Mouse (Mus musculus) spleen, adult 12 weeks (tissue): ENCODE data around the gene Map1lc3b.
A peak's percentile ranks its signal among the peaks of the same experiment; 100 is the strongest.

Experiments
- DNase-seq: peaks from one replicate; pipeline ENCODE4 v3.0.0; 2022; ENCODE audit warnings: low spot score

Map1lc3b gene

DNA sequence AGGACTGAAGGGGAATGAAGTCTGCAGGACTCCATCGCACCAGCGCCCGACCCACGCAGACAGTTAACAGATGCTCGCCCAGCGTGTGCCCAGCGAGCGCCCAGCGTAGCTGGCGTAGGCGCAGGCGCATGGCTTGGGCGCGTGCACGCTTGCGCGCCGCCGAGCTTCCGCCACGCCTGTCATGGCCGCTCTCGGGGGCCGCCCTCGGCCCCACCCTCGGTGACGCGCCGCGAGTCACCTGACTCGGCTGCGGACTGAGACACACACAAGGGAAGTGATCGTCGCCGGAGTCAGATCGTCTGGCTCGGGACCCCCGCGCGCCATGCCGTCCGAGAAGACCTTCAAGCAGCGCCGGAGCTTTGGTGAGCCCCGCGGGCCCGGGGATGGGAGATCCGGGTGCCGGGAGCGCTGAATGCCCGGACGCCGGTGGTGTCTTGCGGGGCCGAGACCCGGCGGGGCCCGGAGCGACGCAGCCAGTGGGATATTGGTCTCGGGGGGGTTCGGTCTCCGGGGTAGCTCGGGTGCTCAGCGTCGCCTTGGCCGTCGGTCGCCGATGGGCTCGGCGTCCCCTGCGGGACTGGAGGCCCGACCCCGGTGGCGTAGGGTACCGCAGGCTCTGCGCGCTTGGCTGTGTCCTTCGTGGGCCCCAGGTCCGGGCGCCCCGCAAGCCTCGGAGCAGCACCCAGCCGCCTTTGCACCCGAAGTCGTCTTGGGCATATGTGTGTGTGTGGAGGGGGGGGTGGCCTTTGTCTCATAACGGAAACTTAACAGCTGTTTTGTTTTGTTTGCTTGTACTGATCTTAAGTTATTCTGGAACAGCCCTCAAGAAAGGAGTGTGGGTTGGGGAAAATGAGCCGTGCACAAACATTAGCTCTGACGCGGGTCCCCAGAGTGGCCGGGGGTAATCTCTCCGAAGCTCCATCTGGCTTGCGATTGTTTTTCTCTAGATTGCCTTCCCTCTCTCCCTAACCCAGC is at the start of gene Map1lc3b:
Gene Map1lc3b (plus strand): TSS at position 159 of the 975 bp plus-strand sequence.
- peak; percentile 98 for DNase-seq

DNA sequence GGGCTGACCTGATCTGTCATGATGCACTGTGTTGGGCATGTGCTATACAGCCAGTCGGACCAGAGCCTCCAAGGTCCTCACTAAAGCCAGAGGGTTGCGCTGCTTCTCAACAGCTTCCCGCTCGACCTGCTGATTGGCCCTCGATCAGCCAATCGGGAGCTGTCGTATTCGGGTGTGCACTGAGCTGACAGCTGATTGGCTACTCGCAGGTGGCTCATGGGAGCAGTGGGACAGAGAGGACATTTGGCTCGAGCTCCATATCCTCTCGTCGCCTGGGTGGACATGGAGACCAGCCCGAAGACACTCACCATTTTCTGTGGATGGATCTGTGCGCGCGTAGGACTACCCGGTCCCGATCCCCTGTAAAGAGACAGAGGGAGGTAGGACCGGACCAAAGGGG is 48.3 kb upstream of the Map1lc3b start:
- no peak for DNase-seq

- DNase-seq: no peak
These were observed 47.3 kb upstream of the Map1lc3b start for GRCm38 (mm10) chr8:121542901-121543300.

- DNase-seq: no peak
These were observed 45.8 kb upstream of the Map1lc3b start, which contains the start of gene 1700018B08Rik for GRCm38 (mm10) chr8:121544276-121544785. Gene 1700018B08Rik, minus strand, starts transcription at chr8:121544320.

- no peak for DNase-seq
These were observed 45.2 kb upstream of the Map1lc3b start for GRCm38 (mm10) chr8:121544936-121545335.

- DNase-seq: peak; percentile 61
These were observed 43.0 kb upstream of the Map1lc3b start for GRCm38 (mm10) chr8:121547132-121547531.

- DNase-seq: no peak
These were observed 40.1 kb upstream of the Map1lc3b start for GRCm38 (mm10) chr8:121550056-121550455.

DNA sequence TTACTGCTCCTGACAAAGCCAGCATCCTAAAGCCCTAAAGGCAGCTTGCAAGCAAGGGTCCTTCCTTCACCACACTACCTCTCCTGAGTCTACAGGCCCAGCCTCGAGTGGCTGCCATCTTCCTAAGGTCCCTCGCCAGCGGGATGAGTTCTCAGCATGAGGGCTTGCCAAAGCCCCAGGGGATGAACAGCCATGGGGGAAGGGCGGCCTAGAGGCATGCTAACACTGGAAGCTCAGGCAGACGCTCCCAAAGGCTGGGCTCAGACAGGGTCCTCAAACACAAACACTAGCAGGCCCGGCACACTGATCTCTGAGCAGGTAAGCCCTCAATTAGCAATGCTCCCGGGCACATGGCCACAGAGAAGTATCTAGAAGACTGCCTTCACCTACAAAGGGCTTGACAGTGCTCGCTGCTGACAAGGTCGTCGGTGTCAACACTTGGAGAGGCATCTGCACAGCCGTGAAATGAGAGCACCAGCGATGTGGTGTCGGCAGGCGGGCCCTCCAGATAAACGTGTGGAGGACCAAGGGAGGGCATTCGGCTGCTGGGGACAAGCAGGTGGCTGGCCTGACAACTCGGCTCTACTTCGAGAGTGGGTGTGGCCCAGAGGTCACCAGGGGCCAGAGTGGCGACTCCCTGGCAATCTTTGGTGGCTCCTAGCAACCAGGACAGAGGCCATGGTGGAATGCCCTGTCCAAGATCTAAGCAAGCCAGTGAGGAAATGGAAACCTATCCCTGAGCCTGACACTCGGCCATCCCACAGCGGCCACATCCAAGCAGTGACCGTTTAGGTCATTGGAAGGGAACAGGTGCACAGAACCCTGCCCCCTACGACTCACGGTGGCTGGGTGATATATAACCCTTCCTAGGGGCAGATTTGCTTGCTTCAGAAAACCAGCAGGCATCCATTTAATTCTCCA is 38.8 kb upstream of the Map1lc3b start:
- DNase-seq: no peak

DNA sequence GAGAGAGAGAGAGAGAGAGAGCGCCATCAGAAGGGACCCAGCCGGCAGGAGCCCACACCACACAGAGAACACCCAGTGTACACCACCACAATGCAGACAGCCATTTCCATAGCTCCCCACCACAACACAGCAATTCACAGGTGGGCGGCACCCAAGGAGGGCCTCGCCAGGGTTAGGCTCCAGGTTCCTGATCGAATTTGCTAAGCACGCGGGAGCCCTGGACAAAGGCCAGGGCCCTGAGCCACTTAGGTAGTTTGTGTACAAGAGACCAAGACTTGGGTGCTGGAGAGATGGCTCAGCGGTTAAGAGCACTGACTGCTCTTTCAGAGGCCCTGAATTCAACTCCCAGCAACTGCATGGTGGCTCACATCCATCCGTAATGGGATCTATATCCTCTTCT is 37.7 kb upstream of the Map1lc3b start:
- no peak for DNase-seq

DNA sequence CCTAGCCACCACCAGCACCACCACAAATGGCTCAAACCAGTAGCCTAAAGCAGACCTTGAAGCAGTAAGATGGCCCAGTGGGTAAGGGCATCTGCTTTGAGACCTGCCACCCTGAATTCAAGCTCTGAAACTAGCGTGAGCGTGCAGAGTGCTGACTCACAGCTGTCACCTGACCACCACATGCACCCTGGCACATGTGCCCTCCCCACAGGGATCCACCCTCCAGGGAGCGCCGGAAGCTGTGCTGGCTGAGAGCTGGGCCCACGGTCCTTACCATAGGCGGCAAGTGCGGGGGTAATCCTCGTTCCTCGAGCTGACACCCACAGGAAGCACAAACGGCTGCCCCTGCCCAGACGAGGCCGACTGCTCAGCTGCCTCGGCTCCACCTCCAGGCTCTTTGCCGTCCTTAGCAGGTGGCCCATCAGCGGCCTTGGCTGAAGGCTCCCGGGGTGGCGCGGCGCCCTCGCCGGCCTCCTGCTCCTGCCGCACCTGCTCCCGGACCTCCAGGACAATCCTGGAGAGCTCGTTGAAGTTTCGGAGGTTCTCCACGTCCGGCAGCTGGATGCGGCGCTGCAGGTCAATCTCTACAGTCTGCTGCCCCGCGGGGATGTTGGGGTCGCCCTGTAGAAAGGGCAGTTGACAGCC is 36.2 kb upstream of the Map1lc3b start:
- DNase-seq: no peak

- DNase-seq: no peak
These were observed 32.4 kb upstream of the Map1lc3b start for GRCm38 (mm10) chr8:121557746-121558145.

DNA sequence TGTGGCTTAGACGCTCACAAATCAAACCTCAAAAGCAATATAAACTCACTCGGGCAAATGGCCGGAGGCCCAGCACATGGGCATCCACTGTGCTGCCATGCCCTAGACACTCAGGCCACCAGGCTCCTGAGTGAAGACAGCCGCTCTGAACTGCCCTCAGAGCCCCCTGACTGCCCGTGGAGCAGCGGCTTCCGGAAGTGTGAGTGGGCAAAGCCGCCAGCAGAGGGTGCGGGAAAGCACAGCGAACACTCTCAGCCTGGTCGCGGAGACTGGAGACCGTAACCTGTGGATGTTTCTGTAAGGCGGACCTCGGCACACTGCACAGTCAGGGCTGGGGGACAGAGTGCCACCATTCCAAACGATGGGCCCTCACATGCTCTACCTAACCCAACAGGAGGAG is 31.6 kb upstream of the Map1lc3b start:
- DNase-seq: no peak

- DNase-seq: no peak
These were observed 30.4 kb upstream of the Map1lc3b start for GRCm38 (mm10) chr8:121559801-121560200.

DNA sequence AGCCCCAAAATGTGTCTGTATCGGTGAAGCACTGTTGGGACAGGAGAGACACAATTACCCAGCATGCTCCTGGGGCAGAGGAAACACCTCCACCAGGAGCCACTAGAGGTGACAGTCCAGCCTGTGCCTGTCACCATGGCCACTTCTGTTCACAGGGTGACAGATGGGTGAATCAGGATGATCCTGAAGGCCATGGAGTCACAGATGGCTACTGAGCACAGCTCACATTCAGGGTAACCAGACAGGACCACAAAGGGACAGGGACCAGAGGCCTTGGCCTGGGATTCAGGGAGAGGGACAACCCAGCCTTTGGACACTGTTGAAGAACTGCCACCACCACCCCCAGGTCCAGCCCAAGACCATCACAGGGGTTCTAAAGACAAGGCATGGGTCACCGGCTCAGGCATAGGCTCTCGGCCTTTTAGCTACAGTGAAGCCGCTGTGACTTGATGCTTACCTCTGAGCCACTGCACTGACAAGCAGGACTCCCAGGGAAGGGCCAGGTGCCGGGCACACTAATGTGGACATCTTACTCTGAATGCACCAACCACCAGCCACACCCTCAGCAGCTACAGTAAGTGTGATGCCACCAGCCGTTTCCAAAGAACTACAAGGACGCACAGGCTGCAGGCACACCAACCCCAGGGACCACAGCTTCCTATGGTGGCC is 29.6 kb upstream of the Map1lc3b start:
- no peak for DNase-seq

DNA sequence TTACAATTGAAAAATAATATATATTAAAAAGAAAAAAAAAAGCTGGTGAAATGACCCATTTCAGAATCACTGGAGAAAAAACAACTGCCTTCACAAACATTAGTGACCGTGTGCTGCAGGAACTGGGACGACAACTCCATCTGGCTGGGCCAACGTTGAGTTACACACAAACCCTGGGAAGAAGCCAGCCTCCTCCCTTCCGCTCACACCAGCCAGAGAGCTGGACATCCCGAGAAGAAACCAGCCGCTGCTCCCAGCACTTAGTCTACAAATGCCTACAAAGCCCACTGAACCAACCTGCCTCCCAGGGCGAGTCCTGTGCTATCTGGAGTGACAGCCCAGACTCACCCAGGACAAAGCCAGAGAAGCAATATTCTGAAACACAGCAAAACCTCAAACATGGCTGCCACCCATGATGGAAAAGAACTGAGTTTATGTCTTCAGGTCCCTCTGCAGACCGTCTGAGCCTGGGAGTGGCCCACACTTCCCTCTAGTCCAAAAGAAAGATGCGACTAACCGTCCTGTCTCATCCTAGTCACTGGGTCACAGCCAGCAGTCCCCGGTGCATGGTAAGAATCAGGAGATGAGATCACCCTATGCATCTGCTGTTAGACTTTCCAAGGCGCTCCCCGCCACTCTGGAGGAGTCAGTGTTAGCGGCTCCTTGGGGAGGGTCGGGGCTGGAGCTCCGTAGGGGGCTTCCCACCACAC is 28.4 kb upstream of the Map1lc3b start:
- DNase-seq: no peak

DNA sequence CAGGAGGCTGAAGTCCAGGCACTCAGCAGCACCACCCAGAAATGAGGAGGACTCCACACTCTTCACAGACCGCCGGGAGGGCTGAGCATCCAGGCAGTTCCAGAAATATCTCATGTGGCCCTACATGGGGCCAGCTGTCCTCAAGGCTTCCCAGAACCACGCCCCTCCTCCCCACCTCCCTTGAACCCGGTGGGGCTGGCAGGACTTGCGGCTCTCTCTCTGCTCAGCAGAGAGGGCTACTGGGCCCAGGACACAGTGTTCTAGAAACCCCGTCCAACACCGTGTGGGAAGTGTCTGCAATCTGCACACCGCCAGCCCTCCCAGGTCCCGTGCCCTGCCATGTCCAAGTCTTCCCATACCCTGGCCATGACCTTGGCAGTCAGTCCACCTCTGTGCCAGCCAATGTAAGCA is 27.2 kb upstream of the Map1lc3b start:
- no peak for DNase-seq

- no peak for DNase-seq
These were observed 26.5 kb upstream of the Map1lc3b start for GRCm38 (mm10) chr8:121563701-121564100.

GRCm38 (mm10) chr8:121568321-121568720 is 21.8 kb upstream of the Map1lc3b start:
- DNase-seq: no peak

- DNase-seq: no peak
These were observed 19.8 kb upstream of the Map1lc3b start for GRCm38 (mm10) chr8:121570335-121570734.

- DNase-seq: no peak
These were observed 19.4 kb upstream of the Map1lc3b start for GRCm38 (mm10) chr8:121570801-121571200.

- no peak for DNase-seq
These were observed 18.0 kb upstream of the Map1lc3b start for GRCm38 (mm10) chr8:121572121-121572520.
